Mouse (Mus musculus): ENCODE data around the gene Stxbp2.
"Not testable (repeated sequence)": the region's sequence is repeated elsewhere in the genome, so short reads cannot be mapped to it uniquely, and the experiment has no call there.

Gene Stxbp2

GRCm38 (mm10) chr8:3630647-3631477, at the start of gene Stxbp2:
TSS of gene Stxbp2 (plus strand) at chr8:3630955.
- peak; percentile 68 to 84 for DNase-seq (ENCODE audit: low spot score in 2 of 2)

GRCm38 (mm10) chr8:3581961-3582360, 48.8 kb upstream of the Stxbp2 start:
- DNase-seq (ENCODE audit: low spot score in 2 of 2): not testable (repeated sequence)

DNA sequence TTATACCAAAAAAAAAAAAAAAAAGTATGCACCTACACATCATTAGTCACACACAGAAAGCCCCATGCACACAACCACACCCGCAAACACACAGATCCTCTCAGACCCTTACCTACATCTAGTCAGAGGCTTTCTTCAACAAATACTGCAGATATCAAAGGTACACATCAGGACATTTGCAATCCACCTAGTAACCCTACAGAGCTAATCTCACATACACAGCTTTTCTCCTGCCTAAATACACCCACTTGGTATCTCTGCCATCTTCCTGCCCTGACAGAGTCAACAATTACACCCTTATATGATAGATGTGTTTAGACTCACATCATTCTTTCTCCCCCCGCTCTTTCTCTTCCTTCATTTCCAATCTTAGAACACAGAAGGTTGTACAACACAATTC, 44.3 kb upstream of the Stxbp2 start:
- no peak for DNase-seq (ENCODE audit: low spot score in 2 of 2)

- DNase-seq (ENCODE audit: low spot score in 2 of 2): no peak
Measured at GRCm38 (mm10) chr8:3586993-3587390, 43.8 kb upstream of the Stxbp2 start, which contains the start of gene Camsap3. TSS of gene Camsap3 (plus strand) at chr8:3587293.

DNA sequence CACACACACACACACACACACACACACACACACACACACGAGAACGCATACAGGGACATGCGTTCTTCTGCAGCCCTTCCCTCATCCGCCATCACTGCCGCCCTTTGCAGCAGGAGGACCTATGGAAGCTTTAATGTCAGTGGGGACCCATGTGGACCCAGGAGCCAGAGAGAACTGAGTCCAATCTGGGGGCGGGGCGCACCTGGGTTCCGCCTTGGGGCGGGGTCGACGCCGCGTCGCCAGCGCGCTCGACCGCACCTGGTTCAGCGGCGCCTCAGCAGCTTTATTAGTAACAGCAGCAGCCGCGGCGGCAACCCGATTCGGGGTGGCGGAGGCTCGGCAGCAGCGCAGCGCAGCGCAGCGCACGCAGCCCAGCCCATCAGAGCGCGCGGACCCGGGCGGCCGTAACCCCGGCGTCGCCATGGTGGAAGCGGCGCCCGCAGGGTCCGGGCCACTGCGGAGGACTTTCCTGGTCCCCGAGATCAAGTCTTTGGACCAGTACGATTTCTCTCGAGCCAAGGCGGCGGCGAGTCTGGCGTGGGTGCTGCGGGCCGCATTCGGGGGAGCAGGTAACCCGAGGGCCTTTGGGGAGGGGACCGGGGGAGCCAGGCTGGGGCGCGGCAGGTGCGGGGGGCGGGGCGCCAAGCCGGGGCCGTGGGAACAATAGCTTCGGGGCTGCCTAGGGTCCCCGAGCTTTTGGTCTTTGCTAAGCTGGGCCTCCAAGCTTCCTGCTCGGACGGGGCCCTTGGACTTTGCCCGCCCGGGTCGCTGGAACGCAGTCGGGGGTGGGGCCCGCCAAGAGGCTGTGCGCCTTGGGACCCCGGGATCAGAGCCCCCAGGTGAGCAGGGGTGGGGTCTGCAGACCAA, 43.1 kb upstream of the Stxbp2 start:
- peak; percentile 67 to 74 for DNase-seq (ENCODE audit: low spot score in 2 of 2)

DNA sequence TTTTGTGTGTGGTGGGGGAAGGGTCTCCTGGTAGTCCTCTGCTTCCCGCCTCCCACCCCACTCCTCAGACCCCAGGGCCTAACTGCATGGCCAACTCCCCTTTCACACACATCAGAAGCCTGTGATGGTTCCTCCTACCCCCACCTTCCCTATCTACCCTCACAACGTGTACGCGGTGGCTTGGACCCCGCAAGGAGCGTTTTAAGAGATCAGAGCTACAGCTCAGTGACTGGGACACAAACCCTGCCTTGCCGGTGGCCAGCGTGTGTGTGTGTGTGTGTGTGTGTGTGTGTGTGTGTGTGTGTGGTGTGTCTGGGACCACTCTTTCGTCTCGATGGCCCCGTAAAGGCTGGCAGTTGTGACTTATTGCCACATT, 42.5 kb upstream of the Stxbp2 start:
- no peak for DNase-seq (ENCODE audit: low spot score in 2 of 2)

DNA sequence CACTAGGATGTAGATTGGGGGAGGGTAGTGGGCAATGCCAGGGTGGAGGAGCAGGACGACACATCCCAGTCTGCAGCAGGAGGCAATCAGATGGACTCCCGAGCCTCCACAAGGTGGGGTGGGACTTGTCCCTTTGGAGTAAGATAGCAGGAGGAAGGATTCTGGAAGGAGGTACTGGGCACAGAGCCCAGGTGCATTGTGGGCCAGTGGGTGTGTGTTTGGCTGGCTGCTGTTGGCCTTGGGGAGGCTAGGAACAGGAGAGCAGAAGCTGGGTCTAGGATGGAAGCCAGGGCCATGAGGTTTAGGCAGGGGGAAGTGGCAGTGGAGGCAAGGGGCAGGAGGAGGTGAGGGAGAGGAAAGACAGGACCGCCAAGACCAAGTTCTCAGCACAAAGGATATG, 37.3 kb upstream of the Stxbp2 start:
- no peak for DNase-seq (ENCODE audit: low spot score in 2 of 2)

- DNase-seq (ENCODE audit: low spot score in 2 of 2): no peak
Measured at GRCm38 (mm10) chr8:3594466-3594865, 36.3 kb upstream of the Stxbp2 start.

DNA sequence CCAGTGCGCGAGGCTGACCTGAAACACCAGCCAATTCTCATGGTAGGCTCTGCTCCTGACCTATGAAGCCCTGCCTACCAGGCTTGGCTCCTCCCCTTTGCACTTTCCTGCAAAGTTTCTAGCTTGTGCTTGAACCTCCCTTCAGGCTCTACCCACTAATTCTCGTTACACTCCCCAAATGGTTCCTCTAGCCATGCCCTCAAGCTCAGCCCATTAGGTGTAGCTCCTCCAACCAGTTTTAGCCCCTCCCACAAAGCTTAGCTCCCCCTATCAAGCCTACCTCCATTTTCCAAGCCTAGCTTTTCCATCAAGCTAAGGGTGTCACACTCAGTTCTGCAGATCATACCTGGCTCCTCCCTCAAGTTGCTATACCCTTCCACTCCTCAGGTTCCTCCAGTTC, 32.7 kb upstream of the Stxbp2 start:
- DNase-seq (ENCODE audit: low spot score in 2 of 2): no peak

DNA sequence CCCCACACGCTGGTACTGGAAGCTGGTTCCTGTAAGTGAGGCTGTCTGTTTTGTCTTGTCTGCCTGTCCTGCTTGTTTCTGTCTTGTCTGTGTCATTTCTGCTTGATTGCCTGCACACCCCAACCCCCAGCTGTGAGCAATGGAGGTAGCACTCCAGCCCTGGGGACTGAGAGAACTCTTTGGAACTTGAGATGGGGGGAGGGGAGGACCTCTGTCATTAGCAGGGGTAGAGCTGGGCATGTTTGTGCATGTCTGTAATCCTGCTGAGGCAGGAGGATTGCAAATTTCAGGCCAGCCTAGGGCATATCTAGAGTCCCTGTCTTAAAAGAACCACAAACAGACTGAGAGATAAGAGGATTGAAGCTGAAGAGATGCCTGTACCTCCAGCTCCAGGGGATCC, 31.5 kb upstream of the Stxbp2 start:
- DNase-seq (ENCODE audit: low spot score in 2 of 2): no peak

- DNase-seq (ENCODE audit: low spot score in 2 of 2): peak in 1 of 2 experiments; percentile 58
Measured at GRCm38 (mm10) chr8:3600401-3600800, 30.4 kb upstream of the Stxbp2 start.

GRCm38 (mm10) chr8:3603439-3603838, 27.3 kb upstream of the Stxbp2 start:
- no peak for DNase-seq (ENCODE audit: low spot score in 2 of 2)

GRCm38 (mm10) chr8:3606593-3606992, 24.2 kb upstream of the Stxbp2 start:
- DNase-seq (ENCODE audit: low spot score in 2 of 2): no peak

DNA sequence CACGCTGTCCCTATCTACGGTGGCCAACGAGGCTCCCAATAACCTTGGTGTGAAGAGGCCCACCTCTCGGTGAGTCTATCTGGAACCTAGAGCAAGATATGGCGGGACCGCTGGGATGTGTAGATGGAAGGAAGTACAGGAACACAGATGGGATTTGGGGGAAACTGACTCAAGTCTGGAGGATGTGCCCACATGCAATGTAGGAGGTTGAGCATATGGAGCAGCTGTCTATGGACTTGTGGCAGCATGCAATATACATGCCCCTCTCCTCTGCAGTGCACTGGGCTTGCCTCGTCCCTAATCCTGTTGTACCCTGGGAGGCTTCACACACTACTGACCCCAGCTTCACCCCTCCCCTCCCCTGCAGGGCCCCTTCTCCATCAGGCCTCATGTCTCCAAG, 22.9 kb upstream of the Stxbp2 start:
- DNase-seq (ENCODE audit: low spot score in 2 of 2): no peak

DNA sequence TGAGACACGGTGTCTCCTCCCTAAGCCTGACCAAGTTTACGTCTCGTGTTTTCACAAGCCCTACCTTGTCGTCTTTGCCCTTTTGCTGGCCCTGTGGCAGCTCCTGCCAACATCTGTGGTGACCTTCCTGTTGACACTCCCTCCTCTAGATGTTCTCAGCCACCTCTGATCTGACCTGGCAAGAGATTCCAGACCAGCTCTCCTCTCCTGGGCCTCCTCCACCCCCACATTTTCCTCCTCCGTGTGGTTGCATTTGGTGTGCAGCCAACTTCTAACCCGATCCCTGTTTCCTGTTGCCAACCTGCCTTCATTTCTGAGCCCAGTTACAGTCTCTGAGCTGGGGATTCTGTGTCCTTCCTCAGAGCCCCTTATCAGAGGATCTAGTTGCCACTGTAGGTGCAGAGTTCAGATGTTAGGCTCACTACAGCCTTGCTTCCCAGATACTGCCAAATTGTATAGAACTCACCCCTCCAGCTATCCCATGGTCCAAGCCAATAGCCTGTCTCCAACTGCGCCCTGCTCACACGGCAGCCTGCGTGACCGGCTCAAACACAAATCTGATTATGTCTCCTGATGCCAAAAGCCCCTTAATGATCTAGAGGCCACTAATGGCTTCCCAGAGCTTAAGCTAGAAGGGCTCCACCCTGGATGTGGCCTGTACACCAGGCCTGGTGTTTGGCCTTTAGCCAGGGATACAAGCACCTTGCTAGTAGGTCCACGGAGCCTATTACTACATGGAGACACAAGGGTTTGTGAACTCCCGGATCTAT, 21.5 kb upstream of the Stxbp2 start:
- DNase-seq (ENCODE audit: low spot score in 2 of 2): peak in 1 of 2 experiments; percentile 40

DNA sequence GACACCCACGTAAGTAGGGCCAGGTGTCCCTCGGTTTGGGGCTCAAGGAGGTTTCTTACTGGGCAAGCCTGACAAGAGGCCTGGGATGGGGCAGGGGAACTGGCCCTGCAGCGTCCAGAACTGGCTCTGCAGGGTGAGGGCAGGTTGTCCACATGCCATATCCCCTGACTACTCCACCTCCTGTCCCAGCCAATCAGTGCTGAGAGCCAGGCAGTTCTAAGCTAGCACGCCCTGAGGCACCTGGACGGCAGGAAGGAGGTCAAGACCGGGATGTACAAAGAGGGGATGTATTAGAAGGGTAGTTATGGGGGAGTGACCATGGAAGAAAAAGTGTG, 21.0 kb upstream of the Stxbp2 start:
- DNase-seq (ENCODE audit: low spot score in 2 of 2): peak in 1 of 2 experiments; percentile 38

DNA sequence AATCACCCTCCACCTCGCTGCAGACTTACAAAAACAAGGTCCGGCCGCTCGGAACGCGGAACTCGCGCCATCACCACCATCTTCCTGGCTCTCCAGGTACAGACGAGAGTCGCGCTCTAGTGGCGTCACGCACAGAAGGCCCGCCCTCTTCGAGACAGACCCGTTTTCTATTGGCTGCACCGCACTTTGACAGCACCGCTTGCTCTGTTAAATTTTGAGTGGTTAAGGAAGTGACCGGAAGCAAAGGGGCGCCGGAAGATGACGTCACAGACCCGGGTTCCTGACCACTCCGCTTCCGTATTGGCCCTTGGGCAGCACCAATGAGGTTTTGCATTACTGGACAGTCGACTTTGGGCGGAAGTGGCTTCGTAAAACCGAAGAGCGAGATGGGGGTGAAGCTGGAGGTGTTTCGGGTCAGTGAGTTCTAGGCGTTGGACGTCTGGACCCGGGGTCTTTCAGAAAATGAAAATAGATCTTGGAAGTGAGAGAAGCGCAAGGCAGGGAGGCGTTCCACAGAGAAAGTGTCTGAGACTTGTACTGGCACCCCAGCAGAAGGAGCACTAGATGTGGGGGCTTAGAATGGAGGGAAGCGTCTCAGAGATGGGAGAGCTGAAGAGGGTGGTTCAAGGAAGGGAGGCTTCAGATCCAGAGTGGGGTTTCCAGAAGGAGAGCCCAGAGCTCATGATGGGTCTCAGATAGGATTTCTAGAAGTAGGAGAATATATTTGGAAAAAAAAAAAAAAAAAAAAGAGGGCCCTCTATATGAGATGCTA, 9.4 kb upstream of the Stxbp2 start, which contains the start of the genes Xab2 and Pet100:
Gene Xab2, minus strand, starts transcription at position 118 of the 772 bp plus-strand sequence.
Gene Pet100, plus strand, starts transcription at position 350 of the 772 bp plus-strand sequence.
- peak; percentile 98 to 99 for DNase-seq (ENCODE audit: low spot score in 2 of 2)

DNA sequence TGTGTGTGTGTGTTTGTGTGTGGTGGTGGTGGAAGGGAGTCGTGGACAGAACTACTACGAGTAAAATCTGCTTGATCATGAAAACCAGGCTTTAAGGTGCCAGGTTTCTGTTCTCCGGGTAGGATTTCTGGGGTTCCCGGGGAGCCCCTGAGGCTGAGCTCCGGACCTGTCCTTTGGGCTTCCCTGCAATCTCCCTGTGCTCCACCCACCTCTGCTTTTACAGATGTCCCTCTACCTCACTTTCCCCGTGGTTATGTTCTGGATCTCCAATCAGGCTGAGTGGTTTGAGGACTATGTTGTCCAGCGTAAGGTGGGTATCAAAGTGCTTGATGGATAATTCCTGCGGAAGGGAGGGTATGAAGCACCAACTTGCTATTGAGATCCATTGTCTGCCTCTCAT, 8.6 kb upstream of the Stxbp2 start:
- DNase-seq (ENCODE audit: low spot score in 2 of 2): no peak

GRCm38 (mm10) chr8:3625445-3625844, 5.3 kb upstream of the Stxbp2 start, which contains the start of gene Pcp2:
TSS of gene Pcp2 (minus strand) at chr8:3625545.
- DNase-seq (ENCODE audit: low spot score in 2 of 2): no peak

- DNase-seq (ENCODE audit: low spot score in 2 of 2): no peak
Measured at GRCm38 (mm10) chr8:3626971-3627370, 3.8 kb upstream of the Stxbp2 start.

GRCm38 (mm10) chr8:3628014-3628413, 2.7 kb upstream of the Stxbp2 start:
- no peak for DNase-seq (ENCODE audit: low spot score in 2 of 2)

Data from urinary bladder, postnatal 36 days (tissue).